Mouse (Mus musculus) heart, adult 18-20 months (tissue): Measurements from ENCODE around the gene Gipc1. TPM values are rescaled to one million over a fixed set of nuclear protein-coding genes. Genes with fewer than 3 reads are reported as not detected.
A peak's percentile ranks its signal among the peaks of the same experiment; 100 is the strongest.

Experiments used
- DNase-seq, 2 experiments: peaks; one replicate each; pipeline ENCODE4 v3.0.0; 2021 to 2022; ENCODE audit warnings: mixed read lengths in 1 of 2
- total RNA-seq, 2 experiments: library from RNA; stranded (reverse); gene quantifications; 2 replicates each; pipeline ENCODE4 v1.2.3; 2021

Gipc1 gene
- total RNA-seq, 2 experiments from 2014 or later: 23.1 to 27.3 TPM

GRCm38 (mm10) chr8:83679866-83680265 lies 27.4 kb downstream of the Gipc1 start:
- no peak for DNase-seq

- DNase-seq: no peak
Observed at GRCm38 (mm10) chr8:83680603-83681002, 28.1 kb downstream of the Gipc1 start.

DNA sequence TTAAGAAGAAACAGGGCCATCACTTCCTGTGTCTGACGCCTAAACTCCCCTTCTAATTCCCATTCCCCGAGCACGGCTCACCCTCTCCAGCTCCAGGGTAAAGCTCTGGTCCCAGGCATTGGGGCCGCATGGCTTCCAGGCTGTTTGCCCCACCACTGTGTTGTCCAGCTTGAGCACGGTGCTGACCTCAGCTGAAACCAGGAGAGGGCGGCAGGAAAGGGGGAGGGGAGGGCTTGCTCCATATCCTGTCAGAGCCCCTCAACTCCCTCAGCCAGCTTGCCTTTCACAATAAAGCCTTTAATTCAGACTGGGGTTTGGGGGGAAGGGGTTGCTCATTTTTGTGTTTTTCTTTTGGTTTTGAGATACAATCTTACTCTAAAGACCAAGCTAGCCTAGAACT lies 28.6 kb downstream of the Gipc1 start:
- no peak for DNase-seq

GRCm38 (mm10) chr8:83684517-83684916 lies 32.0 kb downstream of the Gipc1 start:
- DNase-seq: no peak

- no peak for DNase-seq
Observed at GRCm38 (mm10) chr8:83689264-83689663, 36.8 kb downstream of the Gipc1 start.

DNA sequence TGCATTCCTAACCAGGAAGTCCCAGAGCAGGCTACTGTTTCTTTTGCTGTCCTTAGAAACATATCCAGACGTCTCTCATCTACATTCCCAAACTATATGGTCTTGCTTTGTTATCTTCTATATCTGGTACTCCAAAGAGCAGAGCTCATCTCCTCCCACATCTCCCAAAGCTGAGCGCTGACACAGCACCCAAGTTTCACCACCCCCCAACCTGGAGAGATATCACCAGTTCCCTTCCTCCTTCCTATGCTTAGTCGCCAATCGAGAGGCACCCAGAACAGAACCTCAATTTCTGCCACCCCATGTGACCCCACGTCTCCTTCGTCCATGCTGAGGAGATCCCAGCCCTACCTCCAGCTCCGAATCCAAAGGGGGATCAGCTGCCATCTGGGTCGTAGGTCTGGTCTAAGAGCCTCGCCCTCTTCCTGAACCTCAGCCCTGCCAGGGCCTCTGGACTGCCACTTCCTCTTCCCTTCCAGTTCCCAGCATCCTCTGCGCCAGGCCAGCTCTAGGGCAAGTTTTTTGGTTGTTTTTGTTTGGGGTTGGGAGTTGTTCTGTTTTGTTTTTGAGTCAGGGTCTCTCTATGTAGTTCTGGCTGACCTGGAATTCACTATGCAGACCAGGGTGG lies 41.2 kb downstream of the Gipc1 start:
- DNase-seq: peak; percentile 50 to 70

DNA sequence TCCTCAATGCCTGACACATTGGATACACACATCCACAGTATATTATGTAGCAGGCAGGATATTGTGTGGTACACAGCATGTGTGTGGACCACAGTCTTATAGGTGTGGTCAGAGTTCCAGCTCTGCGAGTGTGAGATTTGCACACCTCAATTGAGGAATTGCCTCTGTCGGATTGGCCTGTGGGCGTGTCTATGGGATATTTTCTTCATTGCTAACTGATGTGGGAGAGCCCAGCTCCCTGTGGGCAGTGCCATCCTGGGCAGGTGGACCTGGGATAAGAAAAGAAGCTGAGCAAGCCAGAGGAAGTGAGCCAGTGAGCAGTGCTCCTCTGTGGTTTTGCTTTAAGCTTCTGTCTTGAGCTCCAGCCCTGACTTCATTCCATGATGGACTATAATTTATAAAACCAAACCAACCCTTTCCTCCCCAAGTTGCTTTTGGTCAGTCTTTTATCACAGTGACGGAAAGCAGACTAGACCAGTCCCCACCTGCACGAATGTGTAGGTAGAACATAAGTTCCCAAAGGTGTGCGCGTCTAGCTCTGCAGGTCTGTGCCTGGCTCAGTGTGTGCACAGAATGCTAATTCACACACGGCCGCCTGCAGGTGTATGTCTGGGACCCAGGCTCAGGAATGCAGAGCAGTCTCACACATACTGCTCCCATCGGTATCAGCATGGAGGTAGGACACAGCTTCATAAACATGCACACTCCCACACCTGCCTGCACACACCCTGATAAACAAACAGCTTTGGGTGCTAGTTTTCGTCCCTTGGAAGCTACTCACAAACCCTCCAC lies 42.1 kb downstream of the Gipc1 start:
- DNase-seq: no peak

DNA sequence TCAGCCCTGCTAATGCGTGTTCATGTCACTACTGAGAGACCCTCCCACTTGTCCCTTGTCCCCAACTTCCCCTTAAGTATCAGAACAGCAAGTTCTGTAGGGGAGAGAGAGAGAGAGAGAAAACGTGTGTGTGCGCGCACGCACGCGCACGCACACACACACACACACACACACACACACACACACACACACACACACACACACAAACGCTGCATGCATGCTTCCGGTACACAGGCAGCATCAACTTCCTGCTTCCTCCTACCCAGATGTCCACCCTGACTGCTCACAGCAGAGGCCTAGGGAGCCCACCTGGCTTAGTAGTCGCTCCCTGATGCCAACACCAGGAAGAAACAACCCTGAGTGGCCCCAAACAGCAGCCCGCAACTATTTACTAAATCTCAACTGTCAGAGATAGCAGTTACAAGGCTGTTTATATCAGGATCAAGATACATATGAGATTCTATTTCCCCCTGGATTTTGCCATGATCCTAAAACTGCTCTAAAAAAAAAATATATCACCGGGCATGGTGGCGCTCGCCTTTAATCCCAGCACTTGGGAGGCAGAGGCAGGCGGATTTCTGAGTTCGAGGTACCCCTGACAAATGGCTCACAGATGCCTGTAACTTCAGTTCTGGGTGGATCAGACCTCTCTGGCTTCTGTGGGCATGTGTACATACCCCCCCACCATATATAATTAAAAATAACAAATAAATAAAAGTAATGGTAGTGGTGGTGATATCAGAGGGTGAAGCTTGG lies 43.1 kb downstream of the Gipc1 start:
- peak; percentile 34 to 54 for DNase-seq

- peak; percentile 69 to 79 for DNase-seq
Observed at GRCm38 (mm10) chr8:83697374-83698220, 45.1 kb downstream of the Gipc1 start.

- peak; percentile 63 to 67 for DNase-seq
Observed at GRCm38 (mm10) chr8:83698291-83698660, 45.8 kb downstream of the Gipc1 start.

DNA sequence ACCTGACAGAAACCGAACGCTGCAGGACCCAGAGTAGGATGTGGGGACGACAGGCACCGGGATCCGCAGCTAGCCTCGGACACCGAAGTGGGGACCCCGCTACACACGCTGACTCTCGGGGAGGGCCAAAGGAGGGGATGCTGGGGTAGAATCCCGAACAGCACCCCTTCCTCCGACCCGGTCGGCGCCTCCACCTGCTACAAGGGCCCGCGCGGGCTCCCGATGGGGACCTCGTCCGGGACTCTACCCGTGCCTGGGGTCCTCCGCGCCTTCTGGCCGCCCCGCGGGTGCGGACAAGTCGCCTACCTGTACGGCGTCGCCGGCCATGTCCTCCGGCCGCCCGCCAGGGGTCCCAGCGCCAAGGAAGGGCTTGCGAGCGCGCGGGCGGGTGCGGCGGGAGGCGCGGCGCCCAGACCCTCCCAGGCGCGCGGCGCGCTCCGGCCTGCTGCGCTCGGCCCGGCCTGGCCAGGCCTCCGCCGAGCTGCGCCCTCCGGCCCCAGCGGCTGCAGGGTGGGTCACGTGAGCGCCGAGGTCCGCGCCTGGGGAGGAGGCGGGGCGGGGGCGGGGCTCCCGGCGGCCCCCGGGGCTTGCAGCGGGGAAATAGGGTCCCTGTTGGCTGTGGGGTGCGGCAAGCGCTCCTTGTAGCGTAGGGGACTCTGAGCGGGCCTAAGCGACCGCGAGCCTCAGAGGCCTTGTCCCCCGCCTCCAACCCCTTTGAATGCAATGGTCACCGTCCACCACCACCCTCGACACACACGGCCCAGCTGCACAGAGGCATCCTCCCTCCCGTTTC lies 46.4 kb downstream of the Gipc1 start, which contains the start of gene Pkn1:
TSS of gene Pkn1 (minus strand) at position 519 of the 793 bp plus-strand sequence.
- peak; percentile 77 to 90 for DNase-seq

GRCm38 (mm10) chr8:83699566-83699965 lies 47.1 kb downstream of the Gipc1 start:
- DNase-seq: no peak

- DNase-seq: peak in 1 of 2 experiments; percentile 38
Observed at GRCm38 (mm10) chr8:83700423-83701085, 48.1 kb downstream of the Gipc1 start.

- DNase-seq: no peak
Observed at GRCm38 (mm10) chr8:83703426-83703825, 50.9 kb downstream of the Gipc1 start.

DNA sequence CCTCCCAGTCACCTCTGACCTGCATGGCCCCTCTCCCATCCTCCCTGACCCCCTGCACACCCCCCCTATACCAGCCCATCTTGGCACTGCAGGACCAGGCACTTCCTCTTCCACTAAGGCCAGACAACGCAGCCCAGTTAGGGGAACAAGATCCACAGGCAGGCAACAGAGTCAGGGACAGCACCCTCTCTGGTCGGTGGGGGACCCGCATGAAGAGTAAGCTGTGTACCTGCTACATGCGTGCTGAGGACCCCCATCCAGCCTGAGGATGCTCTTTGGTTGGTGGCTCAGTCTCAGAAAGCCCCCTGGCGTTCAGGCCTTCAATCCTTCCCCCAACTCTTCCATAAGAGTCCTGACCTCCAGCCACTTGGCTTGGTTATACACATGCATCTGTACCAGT lies 53.9 kb downstream of the Gipc1 start:
- no peak for DNase-seq

DNA sequence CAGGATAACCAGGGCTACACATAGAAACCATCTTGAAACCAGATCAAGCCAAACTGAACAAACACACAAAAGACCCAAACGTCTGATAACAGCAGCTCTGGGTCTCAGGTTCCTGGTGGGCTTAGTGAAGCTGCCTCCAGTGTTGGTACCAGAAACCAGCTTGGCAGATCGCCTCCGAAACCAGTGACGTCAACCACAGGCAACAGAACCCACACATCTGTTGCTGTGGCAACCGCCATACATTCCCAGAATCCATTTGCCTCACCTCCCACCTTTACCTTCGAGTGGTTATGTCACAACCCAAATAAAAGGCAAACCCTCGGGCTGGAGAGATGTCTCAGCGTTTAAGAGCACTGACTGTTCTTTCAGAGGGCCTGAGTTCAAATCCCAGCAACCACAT lies 55.1 kb downstream of the Gipc1 start:
- DNase-seq: no peak
